Mouse (Mus musculus): ENCODE data around the gene Socs3. TPM values are rescaled to one million over a fixed set of nuclear protein-coding genes. Genes with fewer than 3 reads are reported as not detected.

Socs3 gene
- polyA plus RNA-seq, 1 experiment from 2014 or later, result 5.4 TPM

- H3K36me3 ChIP-seq (ENCODE audit: insufficient read depth), result peaks cover 20% of the 10 kb centered on the region
- ATAC-seq (ENCODE audit: insufficient read depth) (no peak), DNase-seq (no peak)
- no peaks in the 10 kb centered on the region for H3K27me3 ChIP-seq (ENCODE audit: insufficient read depth, low read length)
- no peaks in the 10 kb centered on the region for H3K9me3 ChIP-seq (ENCODE audit: low read depth, low read length)
- no peak overlapping the region for H3K4me3 ChIP-seq (ENCODE audit: low read depth, low read length)
- H3K9ac ChIP-seq, result no peak overlapping the region
- H3K4me2 ChIP-seq, result no peak overlapping the region
- H3K4me1 ChIP-seq (ENCODE audit: insufficient read depth), result peaks cover 5% of the 10 kb centered on the region; the same call in 1 of the 2 replicates
- TF ChIP-seq CTCF (IDR thresholded peaks at IDR 0.05; ENCODE audit: low read depth), result 0 out of 2 replicates have a peak, but pooled peaks have one; percentile 6
- H3K27ac ChIP-seq (ENCODE audit: low read depth), result no peak overlapping the region
- WGBS, result 73% methylated on average over 2 of the region's 2 CpGs
These were observed 25.4 kb upstream of the Socs3 start for GRCm38 (mm10) chr11:117995255-117995654.

DNA sequence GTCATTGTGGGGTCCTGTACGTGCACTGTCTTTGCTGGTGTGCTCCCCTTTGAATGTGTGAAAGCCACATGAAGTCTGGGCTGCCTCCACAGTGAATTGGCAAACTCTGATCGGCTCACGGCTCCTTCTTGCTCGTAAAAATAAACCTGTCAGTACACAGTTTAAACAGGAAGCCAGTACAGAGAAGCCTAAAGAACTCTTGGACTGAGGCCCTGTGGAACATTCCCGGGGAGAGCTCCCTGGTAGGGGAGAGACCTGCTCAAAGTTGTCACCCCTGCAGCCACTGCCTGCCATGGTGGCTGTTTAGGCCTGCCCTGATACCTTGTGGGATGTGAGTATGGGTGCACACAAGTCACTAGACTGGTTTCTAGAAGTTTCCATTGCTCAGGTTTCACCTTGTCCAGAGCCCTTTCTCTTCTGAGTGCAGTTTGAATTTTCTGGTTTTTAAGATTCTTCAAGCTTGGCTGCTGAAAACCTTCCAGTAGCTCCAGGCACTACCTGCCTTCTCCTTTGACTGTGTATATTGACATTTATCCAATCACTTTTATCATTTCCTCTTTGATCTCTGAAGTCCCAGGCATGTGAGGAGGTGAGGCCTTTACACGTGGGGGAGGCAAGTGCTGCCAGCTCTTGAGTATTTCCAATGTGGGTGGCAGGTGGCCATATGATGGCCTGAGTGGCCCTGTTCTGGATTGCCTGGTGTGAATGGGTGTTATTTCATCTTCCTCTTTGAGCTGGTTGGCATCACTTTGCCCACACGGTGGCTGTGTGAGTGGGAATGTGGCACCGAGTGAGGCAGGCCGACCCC is 24.6 kb upstream of the Socs3 start:
- peak overlapping the region; percentile 4; the same call in 1 of the 2 replicates for H3K4me2 ChIP-seq
- peaks cover 5% of the 10 kb centered on the region; the same call in 1 of the 2 replicates for H3K4me1 ChIP-seq (ENCODE audit: insufficient read depth)
- H3K9ac ChIP-seq, result 0 out of 2 replicates have a peak overlapping the region, but pooled peaks have one; percentile 27
- no peaks in the 10 kb centered on the region for H3K27me3 ChIP-seq (ENCODE audit: insufficient read depth, low read length)
- no peak overlapping the region for H3K4me3 ChIP-seq (ENCODE audit: low read depth, low read length)
- no peaks in the 10 kb centered on the region for H3K9me3 ChIP-seq (ENCODE audit: low read depth, low read length)
- peaks cover 13% of the 10 kb centered on the region for H3K36me3 ChIP-seq (ENCODE audit: insufficient read depth)
- ATAC-seq (ENCODE audit: insufficient read depth) (peak; percentile 20; the same call in 1 of the 2 replicates), DNase-seq (peak; percentile 43)
- TF ChIP-seq CTCF (IDR thresholded peaks at IDR 0.05; ENCODE audit: low read depth), result no peak
- peak overlapping the region; percentile 42; the same call in 1 of the 2 replicates for H3K27ac ChIP-seq (ENCODE audit: low read depth)
- WGBS, result 39% methylated on average over 9 of the region's 9 CpGs

- ATAC-seq (ENCODE audit: insufficient read depth), result no peak
- Histone ChIP-seq H3K4me1 (ENCODE audit: insufficient read depth) (peaks cover 5% of the 10 kb centered on the region; the same call in 1 of the 2 replicates), H3K9me3 (ENCODE audit: low read depth, low read length) (no peaks in the 10 kb centered on the region), H3K36me3 (ENCODE audit: insufficient read depth) (peaks cover 6% of the 10 kb centered on the region), H3K27me3 (ENCODE audit: insufficient read depth, low read length) (no peaks in the 10 kb centered on the region), H3K27ac (ENCODE audit: low read depth) (peak overlapping the region; percentile 42; the same call in 1 of the 2 replicates), H3K9ac (0 out of 2 replicates have a peak overlapping the region, but pooled peaks have one; percentile 27), H3K4me2 (peak overlapping the region; percentile 4; the same call in 1 of the 2 replicates), H3K4me3 (ENCODE audit: low read depth, low read length) (no peak overlapping the region)
- no peak for DNase-seq
- WGBS, result 69% methylated on average over 14 of the region's 14 CpGs
- no peak for TF ChIP-seq CTCF (IDR thresholded peaks at IDR 0.05; ENCODE audit: low read depth)
These were observed 23.6 kb upstream of the Socs3 start for GRCm38 (mm10) chr11:117993190-117994175.

DNA sequence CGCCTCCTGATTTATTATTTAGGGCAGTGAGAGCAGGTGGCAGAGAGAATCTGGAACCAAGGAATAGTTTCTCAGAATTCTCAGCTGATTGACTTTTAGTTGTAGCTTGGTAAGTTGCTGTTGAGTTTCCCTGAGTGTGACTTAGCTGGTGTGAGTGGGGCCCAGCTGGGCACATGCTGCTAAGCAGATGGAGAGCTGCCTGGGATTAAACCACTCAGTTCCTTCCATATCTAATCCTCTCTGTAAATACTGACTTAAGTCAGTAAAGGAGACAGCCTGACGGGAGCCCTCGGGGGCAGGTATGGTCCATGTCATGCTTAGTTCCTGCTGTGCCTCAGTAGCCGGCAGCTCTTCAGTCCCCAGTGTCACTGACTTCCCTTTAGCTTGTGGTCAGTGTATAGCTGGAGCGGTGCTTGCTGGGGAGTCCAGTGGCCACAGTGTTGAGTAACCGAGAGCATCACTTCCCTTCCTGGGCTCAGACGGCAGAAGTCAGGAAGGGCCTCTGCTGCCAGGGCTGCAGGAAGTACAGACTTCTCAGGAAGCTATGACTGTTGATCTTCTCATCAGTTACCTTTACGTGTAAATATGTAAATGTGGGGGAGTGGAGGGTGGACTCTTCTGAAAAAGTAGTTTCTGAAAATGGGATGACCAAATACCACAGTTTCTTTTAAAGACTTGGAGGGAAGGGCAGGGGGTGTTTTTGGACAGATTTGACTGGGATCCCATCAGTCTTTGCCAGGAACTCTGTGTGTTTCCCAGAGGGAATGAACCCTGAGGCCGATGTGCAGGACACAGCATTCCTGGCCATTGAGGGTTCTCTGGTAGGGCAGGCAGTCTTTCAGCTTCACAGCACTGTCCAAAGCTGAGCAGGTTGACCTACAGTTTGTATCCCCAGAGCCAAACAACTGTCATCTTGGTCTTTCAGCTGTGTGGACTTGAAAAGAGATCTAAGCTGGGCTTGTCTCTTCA is 21.9 kb upstream of the Socs3 start:
- WGBS, result 52% methylated on average over 9 of the region's 9 CpGs
- no peak overlapping the region for H3K4me2 ChIP-seq
- no peak overlapping the region; the same call in 1 of the 2 replicates for H3K27ac ChIP-seq (ENCODE audit: low read depth)
- TF ChIP-seq CTCF (IDR thresholded peaks at IDR 0.05; ENCODE audit: low read depth), result no peak
- no peak overlapping the region for H3K9ac ChIP-seq
- H3K4me1 ChIP-seq (ENCODE audit: insufficient read depth), result peaks cover 12% of the 10 kb centered on the region; the same call in 1 of the 2 replicates
- DNase-seq (peak; percentile 33), ATAC-seq (ENCODE audit: insufficient read depth) (no peak)
- H3K9me3 ChIP-seq (ENCODE audit: low read depth, low read length), result no peaks in the 10 kb centered on the region
- H3K36me3 ChIP-seq (ENCODE audit: insufficient read depth), result no peaks in the 10 kb centered on the region
- no peak overlapping the region for H3K4me3 ChIP-seq (ENCODE audit: low read depth, low read length)
- no peaks in the 10 kb centered on the region for H3K27me3 ChIP-seq (ENCODE audit: insufficient read depth, low read length)

GRCm38 (mm10) chr11:117989926-117990325 is 20.1 kb upstream of the Socs3 start:
- H3K4me1 ChIP-seq (ENCODE audit: insufficient read depth), result peaks cover 16% of the 10 kb centered on the region; the same call in 1 of the 2 replicates

DNA sequence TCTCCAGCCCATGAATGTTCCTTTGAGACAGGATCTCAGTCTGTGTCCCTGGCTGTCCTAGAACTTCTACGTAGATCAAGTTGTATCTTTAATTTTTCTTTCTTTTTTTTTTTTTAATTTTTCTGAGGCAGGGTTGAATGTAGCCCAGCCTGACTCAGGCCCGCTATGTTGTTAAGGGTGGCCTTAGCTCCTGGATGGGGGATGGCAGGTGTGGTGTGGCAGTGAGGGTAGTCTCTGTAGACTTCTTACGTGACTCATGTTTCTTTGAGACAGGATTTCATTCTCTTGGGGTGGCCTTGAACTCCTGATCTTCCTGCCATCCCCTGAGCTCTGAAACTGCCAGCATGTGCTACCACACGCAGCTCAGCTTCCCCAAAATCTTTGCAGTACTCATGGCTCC is 19.4 kb upstream of the Socs3 start:
- Histone ChIP-seq H3K36me3 (ENCODE audit: insufficient read depth) (no peaks in the 10 kb centered on the region), H3K4me1 (ENCODE audit: insufficient read depth) (peaks cover 16% of the 10 kb centered on the region; the same call in 1 of the 2 replicates), H3K27ac (ENCODE audit: low read depth) (no peak overlapping the region), H3K9me3 (ENCODE audit: low read depth, low read length) (no peaks in the 10 kb centered on the region), H3K9ac (no peak overlapping the region), H3K27me3 (ENCODE audit: insufficient read depth, low read length) (no peaks in the 10 kb centered on the region), H3K4me2 (no peak overlapping the region), H3K4me3 (ENCODE audit: low read depth, low read length) (no peak overlapping the region)
- DNase-seq (no peak), ATAC-seq (ENCODE audit: insufficient read depth) (no peak)
- TF ChIP-seq CTCF (IDR thresholded peaks at IDR 0.05; ENCODE audit: low read depth), result no peak
- 85% methylated on average over 4 of the region's 4 CpGs for WGBS

More at GRCm38 (mm10) chr11:117989926-117990325, 20.1 kb upstream of the Socs3 start:
- no peaks in the 10 kb centered on the region for H3K36me3 ChIP-seq (ENCODE audit: insufficient read depth)
- H3K4me3 ChIP-seq (ENCODE audit: low read depth, low read length), result no peak overlapping the region
- DNase-seq (peak; percentile 32), ATAC-seq (ENCODE audit: insufficient read depth) (no peak)
- WGBS, result 43% methylated on average over 10 of the region's 10 CpGs
- H3K4me2 ChIP-seq, result no peak overlapping the region
- no peak overlapping the region for H3K9ac ChIP-seq
- H3K27ac ChIP-seq (ENCODE audit: low read depth), result no peak overlapping the region
- H3K9me3 ChIP-seq (ENCODE audit: low read depth, low read length), result no peaks in the 10 kb centered on the region
- no peaks in the 10 kb centered on the region for H3K27me3 ChIP-seq (ENCODE audit: insufficient read depth, low read length)
- TF ChIP-seq CTCF (IDR thresholded peaks at IDR 0.05; ENCODE audit: low read depth), result no peak
